Mouse (Mus musculus) spleen, postnatal 4 days (tissue): Measurements from ENCODE around the gene Cfl1.

Source experiments
- DNase-seq, 2 experiments: peaks; one replicate each; pipeline ENCODE4 v3.0.0; 2022; ENCODE audit warnings: low spot score in 2 of 2

The Cfl1 gene

DNA sequence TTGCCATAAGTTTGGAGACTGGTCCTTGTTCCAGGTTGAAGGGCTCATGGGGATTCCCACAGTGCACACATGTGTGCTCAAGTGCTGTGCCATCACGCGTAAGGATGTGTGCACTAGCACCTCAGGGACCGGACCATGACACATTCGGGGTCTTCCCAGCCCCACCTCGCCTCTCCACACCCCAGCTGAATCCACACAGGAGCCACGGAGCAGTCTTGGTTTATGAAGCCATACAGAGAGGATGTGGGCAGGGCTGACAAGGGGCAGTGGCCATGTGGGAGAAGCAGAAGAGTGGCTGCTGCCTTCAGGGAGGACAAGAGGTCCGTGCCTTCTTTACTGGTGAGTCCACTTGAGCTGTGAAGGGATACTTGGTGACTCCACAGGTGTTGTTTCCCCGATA, 25.2 kb upstream of the Cfl1 start:
- DNase-seq, result no peak

DNA sequence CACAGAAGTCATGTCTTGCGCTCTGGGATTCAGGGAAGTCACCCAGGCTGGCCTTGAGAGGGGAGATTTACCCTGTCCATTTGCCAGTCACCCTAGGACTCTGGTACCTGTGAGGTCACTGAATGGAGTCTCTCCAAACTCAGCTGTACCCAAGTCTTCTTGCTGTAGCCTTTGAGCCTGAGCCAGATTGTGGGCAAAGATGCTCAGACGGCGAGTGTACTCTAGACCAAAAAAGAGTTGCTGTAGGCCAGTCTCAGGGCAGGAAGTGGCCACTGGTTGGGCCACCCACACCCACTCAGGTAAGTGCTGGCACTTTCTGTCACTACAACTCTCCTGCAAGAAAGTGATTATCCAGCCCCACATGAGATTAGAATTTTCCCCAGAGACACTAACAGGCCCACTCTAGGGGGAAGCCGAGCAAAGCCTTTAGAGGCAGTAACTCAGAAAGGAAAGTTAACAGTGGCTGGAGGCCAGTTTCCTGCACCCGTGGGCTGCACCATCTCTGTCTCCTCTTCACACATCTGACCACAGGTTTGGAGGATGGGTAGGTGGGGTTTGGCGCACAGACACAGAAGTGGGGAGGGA, 23.2 kb upstream of the Cfl1 start:
- DNase-seq, result no peak

- no peak for DNase-seq
Measured at GRCm38 (mm10) chr19:5468374-5468773, 21.9 kb upstream of the Cfl1 start, which contains the start of gene Ctsw. Gene Ctsw, minus strand, starts transcription at chr19:5468507.

GRCm38 (mm10) chr19:5471846-5472245, 18.4 kb upstream of the Cfl1 start:
- no peak for DNase-seq

DNA sequence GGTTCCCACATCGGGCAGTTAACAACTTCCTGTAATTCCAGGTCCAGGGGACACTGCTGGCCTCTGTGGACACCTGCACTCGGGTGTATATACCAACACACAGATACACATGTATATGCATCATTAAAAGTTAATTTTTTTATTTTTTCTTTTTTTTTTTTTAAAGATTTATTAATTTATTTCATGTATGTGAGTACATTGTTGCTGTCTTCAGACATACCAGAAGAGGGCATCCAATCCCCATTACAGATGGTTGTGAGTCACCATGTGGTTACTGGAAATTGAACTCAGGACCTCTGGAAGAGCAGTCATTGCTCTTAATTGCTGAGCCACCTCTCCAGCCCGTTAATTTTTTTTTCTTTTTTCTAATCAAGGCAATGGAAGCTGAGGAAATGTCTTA, 17.4 kb upstream of the Cfl1 start:
- no peak for DNase-seq

DNA sequence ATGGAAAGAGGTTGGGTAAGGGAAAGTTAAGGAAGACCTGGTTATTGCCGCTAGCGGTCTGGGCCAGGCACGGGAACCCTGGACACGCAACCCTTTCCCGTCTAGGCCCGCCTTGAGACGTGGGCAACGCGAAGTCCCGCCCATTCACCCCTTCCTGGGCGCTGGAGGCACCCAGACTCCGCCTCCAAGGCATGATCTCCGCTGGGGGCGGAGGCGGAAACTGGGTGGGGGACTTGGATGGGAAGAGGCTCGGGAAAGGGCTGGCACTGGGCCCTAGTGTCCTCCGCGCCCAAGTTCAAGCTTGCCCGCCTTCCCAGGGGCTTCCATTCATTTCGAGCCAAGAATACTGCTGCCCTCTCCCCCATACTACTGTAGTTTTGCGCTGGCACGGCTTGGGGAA, 16.5 kb upstream of the Cfl1 start, which contains the start of gene Efemp2:
Gene Efemp2 (plus strand): TSS at position 235 of the 400 bp plus-strand sequence.
- peak in 1 of 2 experiments; percentile 44 for DNase-seq

GRCm38 (mm10) chr19:5474281-5475068, 15.8 kb upstream of the Cfl1 start:
- no peak for DNase-seq

- DNase-seq, result no peak
Measured at GRCm38 (mm10) chr19:5475069-5475714, 15.1 kb upstream of the Cfl1 start.

- no peak for DNase-seq
Measured at GRCm38 (mm10) chr19:5477004-5477667, 13.1 kb upstream of the Cfl1 start.

DNA sequence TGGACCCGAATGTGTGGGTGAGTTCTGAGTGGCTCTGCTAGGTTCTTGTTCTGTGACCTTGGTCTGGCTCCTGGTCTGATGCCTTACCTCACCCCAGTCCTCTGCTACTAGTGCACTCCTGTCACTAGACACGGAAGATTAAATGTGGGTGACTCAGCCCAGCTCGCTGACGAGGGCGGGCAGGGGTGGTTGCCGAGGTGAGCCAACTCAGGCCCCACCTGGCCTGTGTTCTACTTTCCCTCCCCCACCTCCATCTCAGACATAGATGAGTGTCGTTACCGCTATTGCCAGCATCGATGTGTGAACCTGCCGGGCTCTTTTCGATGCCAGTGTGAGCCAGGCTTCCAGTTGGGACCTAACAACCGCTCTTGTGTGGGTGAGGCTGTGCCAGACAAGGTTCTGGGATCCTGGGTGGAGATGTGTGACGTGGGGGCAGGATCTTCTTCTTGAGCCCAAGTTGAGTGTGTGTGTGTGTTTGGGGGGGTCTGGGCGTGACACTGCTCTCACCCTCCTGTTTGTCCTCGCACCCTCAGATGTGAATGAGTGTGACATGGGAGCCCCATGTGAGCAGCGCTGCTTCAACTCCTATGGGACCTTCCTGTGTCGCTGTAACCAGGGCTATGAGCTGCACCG, 12.5 kb upstream of the Cfl1 start:
- no peak for DNase-seq

DNA sequence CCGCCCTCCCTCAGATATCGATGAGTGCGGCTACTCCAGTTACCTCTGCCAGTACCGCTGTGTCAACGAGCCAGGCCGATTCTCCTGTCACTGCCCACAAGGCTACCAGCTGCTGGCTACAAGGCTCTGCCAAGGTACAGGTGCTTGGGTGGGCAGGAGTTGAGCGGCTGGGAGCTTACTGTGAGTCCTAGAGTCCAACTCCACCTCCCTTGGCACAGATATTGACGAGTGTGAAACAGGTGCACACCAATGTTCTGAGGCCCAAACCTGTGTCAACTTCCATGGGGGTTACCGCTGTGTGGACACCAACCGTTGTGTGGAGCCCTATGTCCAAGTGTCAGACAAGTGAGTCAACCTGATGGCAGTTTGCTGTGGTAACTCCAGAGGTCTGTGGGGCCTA, 10.2 kb upstream of the Cfl1 start:
- DNase-seq, result no peak

GRCm38 (mm10) chr19:5481398-5481797, 8.9 kb upstream of the Cfl1 start:
- DNase-seq, result no peak

GRCm38 (mm10) chr19:5483386-5484359, 6.6 kb upstream of the Cfl1 start:
- no peak for DNase-seq

GRCm38 (mm10) chr19:5484496-5484895, 5.8 kb upstream of the Cfl1 start:
- DNase-seq, result no peak

- no peak for DNase-seq
Measured at GRCm38 (mm10) chr19:5485371-5485770, 4.9 kb upstream of the Cfl1 start.

DNA sequence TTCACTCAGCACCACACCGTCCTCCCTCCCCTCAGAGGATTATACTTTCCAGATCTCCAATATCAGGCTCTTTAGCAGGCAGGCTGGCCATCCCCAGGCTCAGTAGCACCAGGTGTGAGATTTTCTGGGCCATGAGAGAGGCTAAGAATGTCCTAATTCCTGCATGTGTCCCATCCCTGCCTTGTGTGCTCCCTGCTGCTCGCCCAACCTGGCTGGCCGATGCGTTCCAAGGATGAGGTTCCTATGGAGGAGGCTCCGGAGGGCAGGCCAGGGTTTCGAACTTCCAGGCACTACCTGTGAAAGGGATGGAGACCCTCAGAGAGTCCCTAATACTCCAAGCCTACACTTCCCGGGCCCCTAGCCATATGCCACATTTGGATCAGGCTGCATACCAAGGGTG, 4.4 kb upstream of the Cfl1 start:
- DNase-seq, result no peak

GRCm38 (mm10) chr19:5486286-5486685, 4.0 kb upstream of the Cfl1 start:
- DNase-seq, result no peak

- no peak for DNase-seq
Measured at GRCm38 (mm10) chr19:5486771-5487170, 3.5 kb upstream of the Cfl1 start.

DNA sequence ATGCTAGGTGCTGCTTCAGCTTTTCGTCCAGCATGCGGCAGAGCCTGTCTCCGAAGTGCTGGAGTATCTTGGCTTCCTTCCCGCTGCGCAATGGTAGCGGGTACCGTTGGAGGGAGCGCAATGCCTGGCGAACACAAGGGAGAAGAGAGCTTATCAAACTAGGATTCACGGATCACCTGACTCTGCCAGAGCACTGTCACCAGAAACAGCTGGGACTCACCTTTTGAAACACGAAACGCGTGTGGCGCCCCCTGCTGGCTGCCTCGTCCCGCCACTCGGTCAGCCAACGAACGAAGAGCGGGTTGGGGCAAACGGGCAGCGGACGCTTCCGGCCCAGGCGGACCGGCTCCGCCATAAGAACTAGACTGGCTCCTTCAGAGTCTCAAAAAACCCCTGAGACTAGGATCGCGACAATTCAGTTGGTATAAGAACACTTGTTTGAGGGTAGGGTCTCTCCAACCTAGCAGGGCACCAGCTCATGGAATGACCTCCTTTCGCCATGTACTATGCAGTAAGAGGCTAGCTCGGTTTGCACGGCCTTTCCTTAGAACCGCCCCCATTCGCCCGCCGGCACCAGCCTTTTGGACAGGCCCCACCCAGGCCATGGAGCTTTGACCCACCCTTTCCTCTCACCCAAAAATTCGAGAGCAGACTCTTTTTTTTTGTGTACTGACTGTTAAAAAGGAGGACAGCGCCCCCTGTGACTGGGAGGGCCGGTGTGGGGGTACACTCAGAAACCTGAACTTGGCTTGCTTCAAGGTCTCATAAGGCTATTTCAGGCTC, 2.3 kb upstream of the Cfl1 start, which contains the start of gene Mus81:
Gene Mus81 (minus strand): TSS at position 635 of the 783 bp plus-strand sequence.
- peak; percentile 96 to 99 for DNase-seq
